18 mouse cellular contexts compared by ENCODE assay signal in the genomic region with DNA sequence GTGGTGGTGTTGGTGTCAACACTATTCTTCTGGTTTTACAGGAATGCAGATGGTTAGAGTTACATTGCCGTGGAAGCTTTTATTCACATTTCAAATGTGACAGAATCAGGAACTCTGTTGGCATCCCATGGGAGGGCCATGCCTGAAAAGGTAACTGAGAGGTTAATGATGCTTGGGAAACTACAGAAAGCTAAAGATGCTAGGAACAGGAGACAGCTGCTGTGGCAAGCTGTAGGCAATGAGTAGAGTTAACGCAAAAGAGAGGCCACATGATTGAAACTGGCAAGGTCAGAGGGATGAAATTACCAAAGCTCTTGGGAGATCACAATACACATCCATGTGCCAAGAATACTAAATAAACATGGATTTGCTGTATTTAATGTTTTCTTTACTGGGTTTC.
"Had no signal": no experiment of that assay in that cellular context is flagged by ENCODE, and none has a peak within 500 bp of the region (broad histone marks: within the 10 kb centered on the region; RNA-seq: fewer than 3 reads in every experiment).

No protein-coding gene starts in this region.

- H3K9ac ChIP-seq: intestine, embryonic 15.5 days; limb, embryonic 12.5 days; liver, embryonic 13.5 days; liver, postnatal 0 days; neural tube, embryonic 13.5 days had no signal

- H3K36me3 ChIP-seq: intestine, embryonic 15.5 days; limb, embryonic 12.5 days; liver, embryonic 13.5 days; midbrain, embryonic 10.5 days; neural tube, embryonic 13.5 days had no signal

- H3K9me3 ChIP-seq: intestine, embryonic 15.5 days; limb, embryonic 12.5 days; liver, embryonic 13.5 days; midbrain, embryonic 10.5 days; neural tube, embryonic 13.5 days had no signal

- H3K27me3 ChIP-seq: intestine, embryonic 15.5 days; limb, embryonic 12.5 days; liver, embryonic 13.5 days; neural tube, embryonic 13.5 days had no signal

- H3K4me2 ChIP-seq: intestine, embryonic 15.5 days; limb, embryonic 12.5 days; liver, embryonic 13.5 days; neural tube, embryonic 13.5 days had no signal

- H3K4me1 ChIP-seq: intestine, embryonic 15.5 days; limb, embryonic 12.5 days; liver, embryonic 13.5 days; midbrain, embryonic 10.5 days; neural tube, embryonic 13.5 days had no signal

- H3K27ac ChIP-seq: intestine, embryonic 15.5 days; layer of hippocampus, adult 2 months; limb, embryonic 12.5 days; liver, embryonic 13.5 days; midbrain, embryonic 10.5 days; neural tube, embryonic 13.5 days had no signal

- H3K4me3 ChIP-seq: intestine, embryonic 15.5 days; layer of hippocampus, adult 2 months; limb, embryonic 12.5 days; liver, embryonic 13.5 days; midbrain, embryonic 10.5 days; neural tube, embryonic 13.5 days had no signal

- ATAC-seq: intestine, embryonic 15.5 days; liver, postnatal 0 days had no signal

- DNase-seq: kidney, adult 8-10 months; kidney, postnatal 36 days; layer of hippocampus, postnatal 36 days; liver; liver, embryonic 13.5 days; liver, postnatal 0 days; lung, postnatal 36 days; midbrain, embryonic 14.5 days; retina, postnatal 1 day; right cerebral cortex, postnatal 4 days; spleen, adult 18-20 months; thymus, adult 18-20 months; thymus, postnatal 14 days had no signal
